Mouse (Mus musculus): ENCODE results near the gene Lbx2. TPM values are rescaled to one million over a fixed set of nuclear protein-coding genes. Genes with fewer than 3 reads are reported as not detected.

The Lbx2 gene
- polyA plus RNA-seq, 1 experiment from 2014 or later, result not detected

DNA sequence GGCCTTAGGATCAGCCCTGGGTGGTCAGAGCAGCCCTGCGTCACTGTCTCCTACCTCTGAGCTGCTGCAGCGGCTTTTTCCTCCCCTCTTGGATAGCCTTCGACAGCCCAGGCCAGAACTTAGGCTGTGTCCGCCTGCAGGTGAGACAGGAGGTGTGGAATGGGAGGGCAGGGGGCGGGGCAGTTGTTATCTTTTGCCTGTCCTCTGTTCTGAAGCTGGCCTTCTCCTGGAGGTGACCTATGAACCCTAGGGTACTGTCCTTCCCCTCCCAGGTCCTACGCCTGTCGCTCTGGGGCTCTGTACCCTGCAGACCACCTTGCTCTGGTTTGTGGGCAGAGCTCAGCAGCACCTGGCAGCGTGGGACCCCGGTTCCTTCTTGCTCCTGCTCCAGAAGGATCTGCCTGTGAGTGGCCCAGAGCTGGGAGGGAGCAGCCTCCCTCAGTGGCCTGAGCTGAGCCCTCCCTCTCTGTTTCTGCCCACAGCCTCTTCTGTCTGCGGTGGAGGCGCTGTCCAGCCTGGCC is 17.0 kb downstream of the Lbx2 start:
- Histone ChIP-seq H3K9me3 (ENCODE audit: control insufficient read depth, low read length) (no peaks in the 10 kb centered on the region), H3K4me1 (replicated peaks; ENCODE audit: control insufficient read depth, insufficient read depth, low read length) (peaks cover 18% of the 10 kb centered on the region), H3K4me2 (replicated peaks) (peak overlapping the region; percentile 95), H3K36me3 (replicated peaks; ENCODE audit: control insufficient read depth, insufficient read depth) (peaks cover 18% of the 10 kb centered on the region), H3K9ac (peak overlapping the region; percentile 75), H3K27ac (no peak overlapping the region), H3K4me3 (replicated peaks; ENCODE audit: low read length) (peak overlapping the region; percentile 53), H3K27me3 (ENCODE audit: control insufficient read depth, insufficient read depth, low read length) (no peaks in the 10 kb centered on the region)
- 51% methylated on average over 11 of the region's 11 CpGs for WGBS
- no peak for ATAC-seq (ENCODE audit: low FRiP score)
- DNase-seq (ENCODE audit: low spot score), result no peak

GRCm38 (mm10) chr6:83104158-83104557 is 18.0 kb downstream of the Lbx2 start:
- DNase-seq (ENCODE audit: low spot score) (no peak), ATAC-seq (ENCODE audit: low FRiP score) (no peak)
- WGBS, result 60% methylated on average over 4 of the region's 4 CpGs
- Histone ChIP-seq H3K9me3 (ENCODE audit: control insufficient read depth, low read length) (no peaks in the 10 kb centered on the region), H3K27ac (no peak overlapping the region), H3K4me1 (replicated peaks; ENCODE audit: control insufficient read depth, insufficient read depth, low read length) (peaks cover 24% of the 10 kb centered on the region), H3K4me3 (replicated peaks; ENCODE audit: low read length) (no peak overlapping the region), H3K9ac (no peak overlapping the region), H3K36me3 (replicated peaks; ENCODE audit: control insufficient read depth, insufficient read depth) (peaks cover 18% of the 10 kb centered on the region), H3K4me2 (replicated peaks) (no peak overlapping the region), H3K27me3 (ENCODE audit: control insufficient read depth, insufficient read depth, low read length) (no peaks in the 10 kb centered on the region)

DNA sequence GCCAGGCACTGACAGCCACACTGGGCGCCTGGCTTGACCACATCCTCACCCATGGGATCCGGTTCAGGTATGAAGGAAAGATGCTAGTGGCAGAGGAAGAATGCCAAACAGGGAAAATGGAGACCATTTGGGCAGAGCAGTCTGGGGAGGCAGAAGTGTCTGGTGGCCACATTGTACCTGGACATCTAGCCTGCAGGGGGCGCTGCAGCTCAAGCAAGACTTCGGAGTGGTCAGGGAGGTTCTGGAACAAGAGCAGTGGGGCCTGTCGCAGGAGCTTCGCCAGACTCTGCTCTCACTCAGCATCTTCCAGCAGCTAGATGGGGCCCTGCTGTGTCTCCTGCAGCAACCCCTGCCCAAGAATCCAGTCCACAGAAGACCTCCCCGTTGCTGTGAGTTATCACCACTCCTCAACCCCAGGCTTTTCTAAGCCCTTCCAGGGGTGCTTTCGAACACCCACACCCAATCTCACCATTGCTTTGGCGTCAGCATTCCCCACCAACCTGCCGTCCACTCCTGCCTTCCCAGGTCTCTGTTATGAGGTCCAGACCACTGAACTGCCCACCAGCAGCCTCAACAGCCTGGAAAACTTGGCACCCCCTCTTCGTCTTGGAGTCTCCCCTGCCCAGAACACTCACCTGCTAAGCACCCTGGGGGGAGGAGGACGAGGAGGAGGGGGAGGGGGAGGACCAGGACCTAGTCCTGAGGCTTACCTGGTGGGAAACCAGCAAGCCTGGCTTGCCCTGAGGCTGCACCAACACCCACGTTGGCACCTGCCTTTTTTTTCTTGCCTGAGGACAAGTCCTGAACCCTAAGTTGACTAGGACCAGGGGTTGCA is 21.6 kb downstream of the Lbx2 start:
- H3K27ac ChIP-seq, result peak overlapping the region; percentile 83; the same call in 1 of the 2 replicates
- peak overlapping the region; percentile 92 for H3K9ac ChIP-seq
- DNase-seq (ENCODE audit: low spot score) (peak; percentile 63), ATAC-seq (ENCODE audit: low FRiP score) (0 out of 2 replicates have a peak, but pooled peaks have one; percentile 1)
- WGBS, result 35% methylated on average over 13 of the region's 13 CpGs
- H3K36me3 ChIP-seq (replicated peaks; ENCODE audit: control insufficient read depth, insufficient read depth), result peaks cover 25% of the 10 kb centered on the region
- H3K4me3 ChIP-seq (replicated peaks; ENCODE audit: low read length), result peak overlapping the region; percentile 84; the same call in 1 of the 2 replicates
- peak overlapping the region; percentile 75 for H3K4me2 ChIP-seq (replicated peaks)
- no peaks in the 10 kb centered on the region for H3K27me3 ChIP-seq (ENCODE audit: control insufficient read depth, insufficient read depth, low read length)
- H3K9me3 ChIP-seq (ENCODE audit: control insufficient read depth, low read length), result no peaks in the 10 kb centered on the region
- peaks cover 27% of the 10 kb centered on the region for H3K4me1 ChIP-seq (replicated peaks; ENCODE audit: control insufficient read depth, insufficient read depth, low read length)

- no peaks in the 10 kb centered on the region for H3K27me3 ChIP-seq (ENCODE audit: control insufficient read depth, insufficient read depth, low read length)
- H3K9me3 ChIP-seq (ENCODE audit: control insufficient read depth, low read length), result no peaks in the 10 kb centered on the region
- H3K4me1 ChIP-seq (replicated peaks; ENCODE audit: control insufficient read depth, insufficient read depth, low read length), result peaks cover 20% of the 10 kb centered on the region
- ATAC-seq (ENCODE audit: low FRiP score), result peak; percentile 88
- under 1% methylated on average over 76 of the region's 76 CpGs for WGBS
- peak within 1 kb of the TSS; percentile 92 for H3K9ac ChIP-seq
- peaks cover 25% of the 10 kb centered on the region for H3K36me3 ChIP-seq (replicated peaks; ENCODE audit: control insufficient read depth, insufficient read depth)
- H3K4me3 ChIP-seq (replicated peaks; ENCODE audit: low read length), result peak within 1 kb of the TSS; percentile 84
- DNase-seq (ENCODE audit: low spot score), result peak; percentile 80
- peak within 1 kb of the TSS; percentile 83 for H3K27ac ChIP-seq
- peak within 1 kb of the TSS; percentile 75 for H3K4me2 ChIP-seq (replicated peaks)
These were observed 22.8 kb downstream of the Lbx2 start, which contains the start of gene Mrpl53 for GRCm38 (mm10) chr6:83108762-83109668. Mrpl53 (plus strand) TSS chr6:83109040.

DNA sequence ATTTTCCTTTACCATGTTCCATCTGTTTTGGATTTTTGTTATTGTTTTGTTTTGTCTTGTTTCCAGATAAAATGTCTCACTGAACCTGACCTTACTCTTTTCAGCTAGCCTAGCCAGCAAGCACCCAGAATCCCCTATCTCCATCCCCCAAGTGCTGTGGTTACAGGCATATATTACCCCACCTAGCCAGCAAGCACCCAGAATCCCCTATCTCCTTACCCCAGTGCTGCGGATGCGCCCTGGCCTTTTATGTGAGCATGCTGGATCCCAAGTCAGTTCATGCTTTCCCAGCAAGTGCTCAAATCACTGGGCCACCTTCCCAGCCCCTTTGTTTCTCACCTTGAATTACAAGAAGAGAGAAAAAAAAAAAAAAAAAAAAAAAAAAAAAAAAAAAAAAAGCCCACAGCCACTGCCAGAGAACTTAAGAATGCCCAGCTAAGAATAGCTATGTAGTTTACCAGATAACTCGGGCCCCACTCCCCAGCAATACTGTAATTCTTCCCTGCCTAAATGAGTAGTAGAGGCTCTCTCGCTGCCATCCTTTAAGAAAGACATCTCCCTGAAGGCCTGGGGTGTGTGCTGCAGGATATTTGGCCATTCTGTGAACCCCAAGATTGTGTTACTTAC is 25.5 kb downstream of the Lbx2 start:
- Histone ChIP-seq H3K27me3 (ENCODE audit: control insufficient read depth, insufficient read depth, low read length) (no peaks in the 10 kb centered on the region), H3K4me2 (replicated peaks) (no peak overlapping the region), H3K36me3 (replicated peaks; ENCODE audit: control insufficient read depth, insufficient read depth) (peaks cover 21% of the 10 kb centered on the region), H3K9ac (no peak overlapping the region), H3K4me3 (replicated peaks; ENCODE audit: low read length) (no peak overlapping the region), H3K27ac (no peak overlapping the region), H3K4me1 (replicated peaks; ENCODE audit: control insufficient read depth, insufficient read depth, low read length) (peaks cover 33% of the 10 kb centered on the region), H3K9me3 (ENCODE audit: control insufficient read depth, low read length) (no peaks in the 10 kb centered on the region)
- 94% methylated on average over 4 of the region's 4 CpGs for WGBS
- DNase-seq (ENCODE audit: low spot score) (no peak), ATAC-seq (ENCODE audit: low FRiP score) (no peak)

DNA sequence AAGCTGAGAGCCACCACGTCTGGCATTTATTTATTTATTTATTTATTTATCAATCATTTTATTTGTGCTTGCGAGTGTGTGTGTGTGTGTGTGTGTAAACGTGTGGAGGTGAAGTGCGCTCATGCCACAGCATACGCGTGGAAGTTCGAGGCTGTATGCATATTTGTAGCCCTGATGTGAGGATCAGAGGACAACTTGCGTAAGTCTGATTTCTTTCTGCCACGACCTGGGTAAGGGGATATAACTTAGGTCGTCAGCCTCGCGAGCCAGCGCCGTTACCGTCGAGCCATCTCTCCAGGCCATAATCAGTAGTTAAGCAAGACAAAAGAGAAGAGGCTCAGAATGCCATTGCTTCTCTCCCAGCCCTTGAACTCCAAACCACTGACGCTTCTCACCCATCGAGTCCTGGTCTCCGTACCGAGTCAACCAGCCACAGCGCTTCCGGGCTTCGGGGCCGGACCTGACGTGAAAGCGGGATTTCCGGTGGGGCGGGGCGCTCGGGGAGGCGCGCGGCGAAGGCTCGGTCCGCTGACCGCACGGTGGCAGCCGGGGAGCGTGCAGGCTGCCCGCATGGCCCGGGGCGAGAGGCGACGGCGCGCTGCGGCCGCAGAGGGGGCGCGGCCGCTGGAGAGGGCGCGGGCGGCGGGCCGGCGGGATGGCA is 29.0 kb downstream of the Lbx2 start, which contains the start of gene Mogs:
TSS of gene Mogs (plus strand) at position 486 of the 661 bp plus-strand sequence.
- H3K36me3 ChIP-seq (replicated peaks; ENCODE audit: control insufficient read depth, insufficient read depth), result peaks cover 39% of the 10 kb centered on the region
- H3K27ac ChIP-seq, result peak within 1 kb of the TSS; percentile 66
- no peaks in the 10 kb centered on the region for H3K27me3 ChIP-seq (ENCODE audit: control insufficient read depth, insufficient read depth, low read length)
- H3K9ac ChIP-seq, result peak within 1 kb of the TSS; percentile 85
- no peaks in the 10 kb centered on the region for H3K9me3 ChIP-seq (ENCODE audit: control insufficient read depth, low read length)
- DNase-seq (ENCODE audit: low spot score) (peak; percentile 90), ATAC-seq (ENCODE audit: low FRiP score) (peak; percentile 88)
- H3K4me3 ChIP-seq (replicated peaks; ENCODE audit: low read length), result peak within 1 kb of the TSS; percentile 75
- under 1% methylated on average over 55 of the region's 58 CpGs for WGBS
- H3K4me1 ChIP-seq (replicated peaks; ENCODE audit: control insufficient read depth, insufficient read depth, low read length), result peaks cover 29% of the 10 kb centered on the region
- H3K4me2 ChIP-seq (replicated peaks), result peak within 1 kb of the TSS; percentile 86

- Histone ChIP-seq H3K9me3 (ENCODE audit: control insufficient read depth, low read length) (no peaks in the 10 kb centered on the region), H3K27me3 (ENCODE audit: control insufficient read depth, insufficient read depth, low read length) (no peaks in the 10 kb centered on the region), H3K27ac (peak overlapping the region; percentile 66), H3K36me3 (replicated peaks; ENCODE audit: control insufficient read depth, insufficient read depth) (peaks cover 38% of the 10 kb centered on the region), H3K4me3 (replicated peaks; ENCODE audit: low read length) (peak overlapping the region; percentile 75), H3K4me2 (replicated peaks) (peak overlapping the region; percentile 86), H3K4me1 (replicated peaks; ENCODE audit: control insufficient read depth, insufficient read depth, low read length) (peaks cover 32% of the 10 kb centered on the region), H3K9ac (peak overlapping the region; percentile 85)
- ATAC-seq (ENCODE audit: low FRiP score), result peak; percentile 56; the same call in 1 of the 2 replicates
- DNase-seq (ENCODE audit: low spot score), result no peak
- WGBS, result 2% methylated on average over 45 of the region's 48 CpGs
These were observed 29.7 kb downstream of the Lbx2 start for GRCm38 (mm10) chr6:83115682-83116372.
